In genomic region chr3:84748139-84748538, GRCm38 (mm10) we compare ENCODE assay signal across 18 mouse cellular contexts.
"Had no signal": no experiment of that assay in that cellular context is flagged by ENCODE, and none has a peak within 500 bp of the region (broad histone marks: within the 10 kb centered on the region; RNA-seq: fewer than 3 reads in every experiment).

No protein-coding gene starts in this region.

- H3K4me3 ChIP-seq: left cerebral cortex, adult 2 months; liver, embryonic 13.5 days; midbrain, embryonic 12.5 days; myocyte; neural tube, embryonic 13.5 days; stomach, embryonic 15.5 days had no signal

- H3K9ac ChIP-seq: liver, embryonic 13.5 days; lung, embryonic 14.5 days; midbrain, embryonic 12.5 days; neural tube, embryonic 13.5 days; stomach, embryonic 15.5 days had no signal

- H3K27me3 ChIP-seq: neural tube, embryonic 13.5 days; stomach, embryonic 15.5 days had no signal

- H3K36me3 ChIP-seq: liver, embryonic 13.5 days; midbrain, embryonic 12.5 days; neural tube, embryonic 13.5 days; stomach, embryonic 15.5 days had no signal

- DNase-seq: kidney, adult 18-20 months; kidney, adult 9 months; kidney, postnatal 36 days; layer of hippocampus, postnatal 36 days; liver, embryonic 13.5 days; lung, embryonic 14.5 days; retina, postnatal 1 day; right cerebral cortex, postnatal 25 days; spleen, adult 18-20 months; thymus, postnatal 25 days had no signal

- H3K27ac ChIP-seq: kidney, postnatal 0 days; left cerebral cortex, adult 2 months; liver, embryonic 13.5 days; midbrain, embryonic 12.5 days; neural tube, embryonic 13.5 days; stomach, embryonic 15.5 days had no signal

- H3K4me2 ChIP-seq: liver, embryonic 13.5 days; lung, embryonic 14.5 days; midbrain, embryonic 12.5 days; neural tube, embryonic 13.5 days; stomach, embryonic 15.5 days had no signal

- H3K9me3 ChIP-seq: liver, embryonic 13.5 days; midbrain, embryonic 12.5 days; neural tube, embryonic 13.5 days; stomach, embryonic 15.5 days had no signal

- ATAC-seq: lung, postnatal 0 days; midbrain, embryonic 16.5 days had no signal
